Mouse (Mus musculus) E14TG2a.4 (cell line): ENCODE results near the gene Pfdn6.

Source experiments
- CTCF ChIP-seq: conservative IDR thresholded peaks from 2 replicates; pipeline ENCODE4 v1.5.1; 2014; ENCODE audit warnings: low read length
- NANOG ChIP-seq: IDR thresholded peaks from 2 replicates; pipeline ENCODE4 v1.6.1; 2014; ENCODE audit warnings: borderline replicate concordance, low read length, mixed read lengths
- POU5F1 ChIP-seq: IDR thresholded peaks from 2 replicates; pipeline ENCODE4 v1.6.1; 2014; ENCODE audit warnings: low read length, borderline replicate concordance

GRCm38 (mm10) chr17:33930280-33931158, 9.6 kb downstream of the Pfdn6 start:
- TF ChIP-seq CTCF: no peak
- TF ChIP-seq NANOG: no peak
- TF ChIP-seq POU5F1: no peak
